ENCODE assay signal across 32 mouse cellular contexts in genomic region chr6:22418279-22418678, GRCm38 (mm10).
"Had no signal": no experiment of that assay in that cellular context is flagged by ENCODE, and none has a peak within 500 bp of the region (broad histone marks: within the 10 kb centered on the region; RNA-seq: fewer than 3 reads in every experiment).

No protein-coding gene starts in this region.

- H3K4me2 ChIP-seq: limb, embryonic 12.5 days; limb, embryonic 13.5 days; limb, embryonic 15.5 days; liver, embryonic 11.5 days; liver, embryonic 12.5 days; liver, embryonic 13.5 days; liver, embryonic 15.5 days; lung, embryonic 14.5 days; lung, embryonic 15.5 days; midbrain, embryonic 11.5 days; midbrain, embryonic 12.5 days; midbrain, embryonic 13.5 days; midbrain, embryonic 15.5 days; neural tube, embryonic 12.5 days; neural tube, embryonic 13.5 days had no signal

- H3K9me3 ChIP-seq: limb, embryonic 10.5 days; limb, embryonic 12.5 days; limb, embryonic 13.5 days; limb, embryonic 15.5 days; liver, embryonic 12.5 days; liver, embryonic 13.5 days; liver, embryonic 15.5 days; lung, embryonic 15.5 days; midbrain, embryonic 10.5 days; midbrain, embryonic 12.5 days; midbrain, embryonic 13.5 days; midbrain, embryonic 15.5 days; neural tube, embryonic 12.5 days; neural tube, embryonic 13.5 days had no signal

- H3K4me3 ChIP-seq: limb, embryonic 10.5 days; limb, embryonic 12.5 days; limb, embryonic 13.5 days; limb, embryonic 15.5 days; liver, embryonic 12.5 days; liver, embryonic 13.5 days; liver, embryonic 15.5 days; lung, embryonic 15.5 days; megakaryocyte, embryonic 14.5 days; midbrain, embryonic 10.5 days; midbrain, embryonic 12.5 days; midbrain, embryonic 13.5 days; midbrain, embryonic 15.5 days; myocyte; neural tube, embryonic 12.5 days; neural tube, embryonic 13.5 days had no signal

- DNase-seq: left cerebral cortex, postnatal 4 days; liver; liver, embryonic 13.5 days; liver, postnatal 0 days; lung, adult 18-20 months; lung, embryonic 14.5 days; lung, postnatal 10 days; lung, postnatal 14 days; lung, postnatal 36 days; lung, postnatal 4 days; midbrain, embryonic 14.5 days had no signal

- H3K4me1 ChIP-seq: liver, embryonic 15.5 days; lung, embryonic 15.5 days; midbrain, embryonic 10.5 days; midbrain, embryonic 12.5 days; midbrain, embryonic 13.5 days; midbrain, embryonic 15.5 days; neural tube, embryonic 12.5 days; neural tube, embryonic 13.5 days had no signal

- H3K36me3 ChIP-seq: limb, embryonic 10.5 days; limb, embryonic 12.5 days; limb, embryonic 13.5 days; limb, embryonic 15.5 days; liver, embryonic 12.5 days; liver, embryonic 13.5 days; liver, embryonic 15.5 days; lung, embryonic 15.5 days; midbrain, embryonic 10.5 days; midbrain, embryonic 12.5 days; midbrain, embryonic 13.5 days; midbrain, embryonic 15.5 days; neural tube, embryonic 12.5 days; neural tube, embryonic 13.5 days had no signal

- ATAC-seq: liver, embryonic 12.5 days; liver, postnatal 0 days; lung, postnatal 0 days; midbrain, embryonic 13.5 days; midbrain, embryonic 15.5 days; midbrain, embryonic 16.5 days had no signal

- H3K27ac ChIP-seq: limb, embryonic 12.5 days; limb, embryonic 13.5 days; limb, embryonic 15.5 days; liver, embryonic 12.5 days; liver, embryonic 13.5 days; liver, embryonic 14.5 days; liver, embryonic 15.5 days; macrophage; midbrain, embryonic 10.5 days; midbrain, embryonic 12.5 days; midbrain, embryonic 13.5 days; midbrain, embryonic 15.5 days; neural tube, embryonic 12.5 days; neural tube, embryonic 13.5 days had no signal

- H3K27me3 ChIP-seq: limb, embryonic 12.5 days; limb, embryonic 13.5 days; limb, embryonic 15.5 days; liver, embryonic 12.5 days; liver, embryonic 13.5 days; liver, embryonic 15.5 days; lung, embryonic 15.5 days; megakaryocyte, embryonic 14.5 days; midbrain, embryonic 12.5 days; midbrain, embryonic 13.5 days; midbrain, embryonic 15.5 days; neural tube, embryonic 12.5 days; neural tube, embryonic 13.5 days had no signal

- H3K9ac ChIP-seq: limb, embryonic 12.5 days; limb, embryonic 13.5 days; limb, embryonic 15.5 days; liver, embryonic 12.5 days; liver, embryonic 13.5 days; liver, embryonic 14.5 days; liver, embryonic 15.5 days; liver, postnatal 0 days; lung, embryonic 14.5 days; lung, embryonic 15.5 days; midbrain, embryonic 12.5 days; midbrain, embryonic 13.5 days; midbrain, embryonic 15.5 days; neural tube, embryonic 12.5 days; neural tube, embryonic 13.5 days had no signal
